Mouse (Mus musculus) CD4-positive, CD25-positive, alpha-beta regulatory T cell, adult 2 months (primary cell): ENCODE data around the gene Rtl8c.
"Not testable (repeated sequence)": the region's sequence is repeated elsewhere in the genome, so short reads cannot be mapped to it uniquely, and the experiment has no call there.

Experiments
- DNase-seq: peaks from one replicate; pipeline ENCODE4 v3.0.0-alpha.2; 2012; ENCODE audit warnings: low read depth, low spot score

Gene Rtl8c

DNA sequence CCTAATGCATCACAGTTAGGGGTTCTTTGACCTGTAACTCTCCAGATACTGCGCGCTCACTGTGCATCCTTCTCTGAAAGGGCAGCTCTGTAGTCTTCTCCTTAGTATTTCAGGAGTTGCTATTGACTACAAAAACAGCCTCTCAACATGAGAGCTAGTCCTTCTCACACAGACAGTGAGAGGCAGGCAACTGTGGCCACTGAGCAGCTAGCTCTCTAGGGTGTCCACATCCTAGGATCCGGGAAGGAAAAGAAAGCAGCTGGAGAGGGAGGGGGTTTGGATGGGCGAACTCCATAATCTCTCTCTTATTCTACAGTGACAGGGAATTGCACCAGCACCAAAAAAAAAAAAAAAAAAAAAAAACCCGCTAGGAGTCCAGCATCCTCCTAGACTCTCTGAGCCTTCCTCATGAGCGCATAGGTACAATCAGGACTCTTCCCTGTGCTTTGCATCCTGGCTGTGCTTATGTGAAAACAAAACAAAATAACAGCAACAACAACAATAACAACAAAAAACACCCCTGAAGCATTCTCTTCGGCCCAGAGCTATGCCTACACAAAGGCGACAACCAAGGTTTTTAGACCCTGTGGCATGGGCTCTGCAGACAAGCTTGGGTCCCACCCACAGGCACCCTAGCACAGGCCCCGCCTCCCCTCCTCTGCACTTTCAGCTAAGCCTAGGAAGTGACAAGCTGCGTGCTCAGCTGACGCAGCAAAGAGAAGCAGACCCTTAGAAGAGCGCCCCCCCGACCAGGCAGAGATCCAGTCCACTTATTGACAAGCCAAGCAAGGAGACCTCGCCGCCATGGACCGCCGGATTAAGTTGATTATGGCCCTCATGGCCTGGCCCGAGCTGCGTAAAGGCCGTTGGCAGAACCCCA, at the start of gene Rtl8c:
TSS of gene Rtl8c (plus strand) at position 791 of the 880 bp plus-strand sequence.
- peak; percentile 76 for DNase-seq

DNA sequence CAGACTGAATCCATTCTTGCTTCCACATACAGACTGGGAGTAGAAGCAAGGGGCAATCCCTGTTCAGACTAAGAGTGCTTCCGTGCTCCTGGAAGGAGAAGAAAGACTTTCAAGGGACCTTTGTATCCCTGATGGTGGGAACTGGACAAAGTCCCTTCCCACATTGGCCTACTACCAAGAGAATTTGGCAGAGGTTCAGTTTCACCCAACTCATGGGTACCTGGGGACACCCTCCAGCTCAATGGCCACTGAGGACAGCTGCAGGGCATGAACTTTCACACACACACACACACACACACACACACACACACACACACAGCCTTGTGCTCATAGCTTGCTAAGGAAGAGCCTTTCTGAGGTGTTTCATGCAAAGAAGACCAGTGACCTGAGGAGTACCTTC, 28.5 kb upstream of the Rtl8c start:
- no peak for DNase-seq

DNA sequence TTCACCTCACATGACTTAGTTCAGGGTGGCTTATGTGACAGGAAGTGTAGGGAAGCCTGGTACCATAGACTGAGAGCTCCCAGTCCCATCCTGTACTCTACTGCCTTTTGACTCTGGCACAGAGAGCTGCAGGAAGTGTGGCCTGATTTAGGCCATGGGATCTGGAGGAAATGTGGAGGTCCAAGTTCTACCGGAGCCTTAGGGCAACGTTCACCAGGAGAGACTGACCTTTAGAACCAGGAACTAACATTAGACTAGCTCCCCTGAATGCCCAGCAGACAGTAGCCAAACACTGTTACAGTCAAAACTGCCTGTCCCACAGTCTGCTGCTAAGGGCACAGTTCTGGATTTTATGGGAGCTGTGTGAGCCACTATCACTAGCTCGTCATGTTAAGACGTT, 26.4 kb upstream of the Rtl8c start:
- DNase-seq = not testable (repeated sequence)

DNA sequence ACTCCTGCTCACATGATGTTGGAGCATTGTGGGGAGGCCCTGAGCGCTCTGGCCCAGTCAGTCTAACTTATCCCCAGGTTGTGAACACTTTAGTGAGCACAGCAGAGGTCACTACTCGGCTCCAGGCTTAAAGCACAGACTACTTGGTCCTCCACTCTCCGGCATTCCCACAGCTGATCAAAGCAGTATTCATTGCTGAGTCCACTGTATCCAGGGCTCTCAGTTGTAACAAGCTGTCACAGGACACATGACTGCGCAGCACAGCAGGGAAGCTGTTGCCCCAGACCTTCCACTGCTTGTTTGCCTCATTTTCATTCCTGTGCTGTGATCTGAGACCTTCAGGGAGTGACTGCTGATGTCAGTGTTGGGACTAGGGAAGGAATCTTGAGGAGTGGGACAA, 24.4 kb upstream of the Rtl8c start:
- not testable (repeated sequence) for DNase-seq

DNA sequence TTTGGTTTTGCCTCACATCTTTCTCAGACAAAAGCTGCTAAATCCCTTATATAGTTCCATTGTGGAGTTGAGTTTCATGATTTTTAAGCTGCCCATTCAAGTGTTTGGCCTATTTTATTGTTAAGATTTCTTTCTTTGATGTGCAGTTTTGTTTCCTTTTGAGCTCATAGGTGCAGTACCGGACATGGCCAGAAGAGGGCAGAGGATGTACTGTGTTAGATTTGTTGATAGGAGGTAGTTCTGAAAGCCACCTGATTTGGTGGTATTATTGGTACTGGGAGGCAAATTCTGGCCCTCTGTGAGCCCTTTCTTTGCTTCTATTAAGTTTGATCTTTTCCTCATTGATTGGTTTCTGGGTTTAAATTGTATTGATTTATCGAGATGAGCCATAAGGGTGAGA, 7.8 kb upstream of the Rtl8c start:
- peak; percentile 0 for DNase-seq

DNA sequence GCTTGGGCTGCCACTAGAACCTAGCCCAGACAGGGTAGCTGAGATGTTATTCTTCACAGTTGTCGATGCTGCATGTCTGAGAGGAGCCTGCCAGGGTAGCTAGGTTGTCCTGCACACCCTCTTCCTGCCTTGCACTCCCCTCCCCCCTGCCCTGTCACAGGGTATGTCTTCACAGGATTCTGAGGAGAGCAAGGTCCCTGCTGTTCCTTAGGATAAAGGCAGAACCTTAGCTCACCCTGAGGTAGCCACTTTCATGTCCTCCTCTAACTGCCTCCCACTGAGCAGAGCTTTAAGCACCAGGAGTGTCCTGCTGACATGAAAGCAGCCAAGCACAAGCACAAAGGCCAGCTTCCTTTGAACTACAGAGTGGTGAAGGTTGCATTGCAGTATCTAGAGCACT, 1.7 kb upstream of the Rtl8c start:
- not testable (repeated sequence) for DNase-seq

DNA sequence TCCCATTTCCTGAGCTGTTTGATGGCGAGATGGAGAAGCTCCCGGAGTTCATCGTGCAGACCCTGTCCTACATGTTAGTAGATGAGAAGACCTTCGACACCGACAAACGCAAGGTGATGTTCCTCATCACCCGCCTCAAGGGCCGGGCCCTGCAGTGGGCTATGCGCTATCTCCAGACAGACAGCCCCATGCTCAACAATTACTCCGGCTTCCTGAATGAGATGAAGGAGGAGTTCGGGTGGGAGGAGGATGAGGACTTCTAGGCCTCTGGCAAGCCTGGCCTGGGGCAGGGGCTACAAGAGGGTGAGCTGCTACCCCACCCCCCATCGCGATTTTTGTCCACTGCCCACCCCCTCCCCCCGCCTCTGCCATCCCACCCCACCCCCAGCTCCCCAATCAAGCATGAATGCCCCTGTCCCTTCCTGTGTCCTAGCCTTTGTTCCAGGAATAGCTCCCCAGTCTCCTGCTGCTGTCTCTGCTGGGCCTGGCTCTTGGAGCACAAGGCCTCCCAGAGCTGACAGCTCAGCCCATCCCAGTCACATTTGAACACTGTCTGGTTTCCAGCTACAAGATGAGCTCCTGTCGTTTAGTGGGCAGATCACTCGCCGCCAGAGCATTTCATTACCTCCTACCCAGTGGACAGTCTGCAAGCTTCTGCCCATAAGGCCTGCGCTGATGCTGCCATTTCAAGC, 436 bp downstream of the Rtl8c start:
- peak; percentile 2 for DNase-seq

DNA sequence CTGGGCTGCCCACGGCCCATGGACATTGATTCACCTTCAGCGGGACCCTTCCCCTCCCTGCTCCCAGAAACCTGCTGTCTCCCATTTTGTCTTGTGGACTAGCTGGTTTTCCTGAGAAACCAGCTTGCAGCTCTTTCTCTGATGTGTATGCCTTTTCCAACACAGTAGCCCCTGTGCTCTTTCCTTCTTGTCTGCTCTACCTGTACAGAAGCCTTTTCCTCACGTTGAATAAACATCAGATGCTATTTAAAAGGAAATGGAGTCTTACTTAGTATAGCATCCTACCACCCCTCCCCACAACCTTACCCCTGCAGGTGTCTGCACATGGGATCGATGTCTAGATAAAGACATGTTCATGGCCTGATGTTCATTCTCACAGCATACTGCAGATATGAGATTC, 1.0 kb downstream of the Rtl8c start, which contains the start of gene Gm14597:
TSS of gene Gm14597 (minus strand) at position 101 of the 400 bp plus-strand sequence.
- DNase-seq = not testable (repeated sequence)

DNA sequence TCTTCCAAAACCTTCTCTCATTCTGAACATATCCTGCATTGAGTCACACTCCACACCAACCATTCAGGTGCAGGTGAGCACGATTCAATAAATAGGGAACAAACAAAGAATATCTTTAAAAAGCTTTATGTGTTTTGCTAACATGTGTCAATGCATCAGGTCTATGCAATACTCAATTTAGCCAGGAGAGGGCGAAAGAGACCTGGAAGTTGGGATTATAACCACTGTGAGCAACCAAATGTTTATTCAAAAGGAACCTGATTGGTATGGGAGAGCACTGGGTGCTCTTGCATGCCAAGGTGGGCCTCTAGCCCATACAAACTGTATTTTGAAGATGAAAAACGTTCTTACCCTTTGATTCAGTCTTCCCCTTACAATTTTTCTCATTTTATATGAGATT, 2.7 kb downstream of the Rtl8c start:
- peak; percentile 79 for DNase-seq

DNA sequence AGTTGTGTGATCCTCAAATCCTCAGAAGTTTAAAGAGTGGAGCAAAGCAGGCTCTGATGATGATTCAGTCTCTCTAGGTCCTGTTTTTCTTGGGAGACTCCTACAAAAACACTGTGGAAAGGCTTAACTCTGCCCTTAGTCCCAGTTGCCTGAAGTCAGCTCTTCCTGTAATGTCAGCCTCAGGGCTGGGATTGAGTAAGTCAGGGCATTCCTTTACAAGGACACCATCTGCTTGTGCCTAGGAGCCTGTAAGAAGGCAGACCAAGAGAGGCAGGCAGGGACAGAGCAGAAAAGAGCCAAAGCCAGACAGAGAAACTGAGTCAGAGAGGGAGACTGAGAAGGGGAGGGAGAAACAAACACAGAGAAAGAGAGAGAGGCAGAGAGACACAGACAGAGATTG, 3.6 kb downstream of the Rtl8c start:
- DNase-seq = not testable (repeated sequence)

DNA sequence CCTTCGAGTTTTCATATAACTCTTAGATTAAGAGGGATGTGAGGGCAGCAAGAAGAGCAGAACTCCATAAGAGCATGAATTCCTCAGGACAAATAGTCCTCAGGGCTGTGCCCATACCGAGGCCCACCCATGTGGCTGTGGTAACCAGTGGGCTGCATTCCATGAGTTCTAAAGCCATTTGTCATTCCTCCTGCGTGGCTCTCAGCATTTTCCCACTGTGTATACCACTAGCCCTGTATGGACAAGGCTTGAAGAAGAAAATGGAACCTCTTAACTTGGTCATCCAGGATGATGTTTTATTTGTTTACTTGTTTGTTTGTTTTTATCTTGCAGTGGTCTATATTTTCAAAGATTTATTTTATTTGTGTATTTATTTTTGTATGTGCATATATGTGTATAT, 30.3 kb downstream of the Rtl8c start:
- not testable (repeated sequence) for DNase-seq

DNA sequence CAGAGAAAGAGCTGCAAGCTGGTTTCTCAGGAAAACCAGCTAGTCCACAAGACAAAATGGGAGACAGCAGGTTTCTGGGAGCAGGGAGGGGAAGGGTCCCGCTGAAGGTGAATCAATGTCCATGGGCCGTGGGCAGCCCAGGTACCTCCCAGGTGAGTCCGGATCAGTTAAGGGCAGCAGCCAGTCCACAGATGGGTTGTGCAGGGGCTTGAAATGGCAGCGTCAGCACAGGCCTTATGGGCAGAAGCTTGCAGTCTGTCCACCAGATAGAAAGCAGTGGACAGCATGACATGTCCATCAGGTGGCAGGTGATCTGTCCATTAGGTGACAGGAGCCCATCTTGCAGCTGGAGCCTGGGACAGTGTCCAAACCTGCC, 34.8 kb downstream of the Rtl8c start:
- DNase-seq = not testable (repeated sequence)

DNA sequence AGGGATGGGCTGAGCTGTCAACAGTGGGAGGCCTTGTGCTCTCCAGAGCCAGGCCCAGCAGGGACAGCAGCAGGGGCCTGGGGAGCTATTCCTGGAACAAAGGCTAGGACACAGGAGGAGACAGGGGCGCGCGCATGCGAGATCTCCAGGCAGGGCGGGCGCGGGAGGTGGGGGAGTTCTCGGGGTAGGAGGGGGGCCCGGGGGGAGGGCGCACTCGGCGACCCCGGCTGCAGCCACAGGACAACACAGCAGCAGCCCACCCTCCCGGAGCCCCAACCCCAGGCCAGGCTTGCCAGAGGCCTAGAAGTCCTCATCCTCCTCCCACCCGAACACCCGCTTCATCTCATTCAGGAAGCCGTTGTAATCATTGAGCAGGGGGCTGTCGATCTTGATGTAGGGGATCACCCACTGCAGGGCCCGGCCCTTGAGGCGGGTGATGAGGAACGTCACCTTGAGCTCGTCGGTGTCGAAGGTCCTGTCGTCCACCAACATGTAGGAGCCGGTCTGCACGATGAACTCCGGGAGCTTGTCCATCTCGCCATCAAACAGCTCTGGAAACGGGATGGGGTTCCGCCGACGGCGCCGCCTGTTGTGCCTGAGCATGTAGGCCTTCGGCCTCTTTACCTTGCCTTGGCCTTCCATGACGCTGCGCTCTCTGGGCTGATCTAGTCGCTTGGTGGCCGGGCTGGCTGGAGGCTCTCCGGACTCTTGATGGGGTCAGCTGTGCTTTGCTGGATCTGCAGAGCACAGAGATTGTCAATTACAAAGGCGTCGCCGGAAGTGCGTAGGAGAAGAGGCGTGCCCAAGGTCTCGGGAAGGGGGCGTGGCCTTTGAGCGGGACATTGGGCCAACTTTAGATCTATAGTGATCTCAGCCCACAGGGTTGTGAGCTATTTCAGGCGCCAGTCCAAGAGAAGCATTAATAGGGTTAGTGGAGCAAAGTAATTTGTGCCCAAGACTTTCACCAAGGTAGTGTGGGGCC, 35.4 kb downstream of the Rtl8c start, which contains the start of gene Rtl8a:
TSS of gene Rtl8a (minus strand) at position 703 of the 982 bp plus-strand sequence.
- peak; percentile 87 for DNase-seq

DNA sequence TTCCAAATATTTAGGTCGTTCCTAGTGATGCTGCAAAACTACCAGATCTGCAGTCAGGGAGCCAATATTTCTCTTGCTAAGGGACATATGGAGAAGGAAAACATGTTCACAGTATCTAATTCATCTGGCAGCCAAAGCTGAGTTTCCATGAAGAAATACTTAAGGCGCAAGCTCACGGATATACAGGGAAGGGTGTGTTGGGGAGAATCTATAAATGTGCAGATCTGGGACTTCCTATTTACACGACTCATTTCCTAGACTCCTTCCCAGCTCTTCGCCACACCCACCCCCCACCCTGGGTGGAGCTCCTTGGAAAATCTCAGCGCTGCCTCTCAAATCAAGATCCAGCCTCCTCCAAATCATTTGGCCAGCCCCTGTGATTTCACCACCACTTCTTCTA, 38.1 kb downstream of the Rtl8c start:
- DNase-seq = no peak

DNA sequence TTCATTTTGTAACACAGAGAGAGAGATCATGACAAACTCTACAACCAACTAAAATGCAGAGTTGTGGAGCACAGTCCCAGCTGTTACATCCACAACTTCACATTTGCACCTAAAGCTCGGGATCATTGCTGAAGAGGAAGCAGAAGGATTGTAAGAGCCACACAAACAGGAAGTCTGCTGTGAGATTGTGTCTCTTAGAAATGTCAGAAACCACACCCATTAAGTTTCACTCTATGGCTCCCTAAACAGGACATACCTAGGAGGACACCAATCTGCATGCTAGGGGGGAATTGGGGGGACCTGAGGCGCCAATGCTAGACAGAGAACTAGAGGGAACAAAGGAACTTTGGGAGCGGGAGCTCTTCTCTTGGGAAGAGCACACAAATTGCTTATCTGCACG, 45.1 kb downstream of the Rtl8c start:
- DNase-seq = peak; percentile 1
